Mouse (Mus musculus) cerebellum, adult 2 months (tissue): ENCODE data around the gene Hist1h2bc. TPM values are rescaled to one million over a fixed set of nuclear protein-coding genes. Genes with fewer than 3 reads are reported as not detected.

Source experiments
- DNase-seq, 2 experiments: peaks; one replicate each; pipeline ENCODE4 v3.0.0; 2021
- H3K27ac ChIP-seq: fragments of 200-500 bp; 2 replicates; pipeline ENCODE4 v1.5.1; 2012; ENCODE audit warnings: low read length, control low read depth, inconsistent platforms; ENCODE audit not compliant: insufficient read depth
- H3K27me3 ChIP-seq: fragments of 200-500 bp; 2 replicates; pipeline ENCODE4 v1.6.1; 2012; ENCODE audit warnings: inconsistent platforms, mild to moderate bottlenecking, low read length, moderate library complexity; ENCODE audit not compliant: control insufficient read depth, insufficient read depth
- H3K4me1 ChIP-seq: fragments of 200-500 bp; 2 replicates; pipeline ENCODE4 v1.6.1; 2011; ENCODE audit warnings: low read length; ENCODE audit not compliant: control insufficient read depth, insufficient read depth
- H3K4me3 ChIP-seq: fragments of 200-500 bp; replicated peaks from 2 replicates; pipeline ENCODE3; 2011; ENCODE audit warnings: mild to moderate bottlenecking, low read depth, low read length, control low read depth; ENCODE audit not compliant: insufficient read depth
- CTCF ChIP-seq: fragments of 200-500 bp; IDR thresholded peaks from 2 replicates; pipeline ENCODE4 v1.5.1; 2011; ENCODE audit warnings: low read depth, mild to moderate bottlenecking, control low read depth, low read length, moderate library complexity, borderline replicate concordance; ENCODE audit not compliant: insufficient read depth
- POLR2A ChIP-seq: fragments of 200-500 bp; IDR thresholded peaks from 2 replicates; pipeline ENCODE4 v1.6.1; 2011; ENCODE audit warnings: low read length, control low read depth, borderline replicate concordance; ENCODE audit not compliant: insufficient read depth
- WGBS: fragments of 180-500 bp; shearing (Covaris S2); methylation state at CpG from one replicate; pipeline ENCODE4 v1.1.7; 2018; 5-methylcytosine and 5-hydroxymethylcytosine counted together
- polyA plus RNA-seq: library from polyadenylated mRNA; depleted of rRNA; stranded (reverse); fragments of >200 nt; gene quantifications from 2 replicates; pipeline ENCODE4 v1.2.3, GENCODE M21; 2012

Gene Hist1h2bc
- polyA plus RNA-seq, 1 experiment, result 109 TPM

DNA sequence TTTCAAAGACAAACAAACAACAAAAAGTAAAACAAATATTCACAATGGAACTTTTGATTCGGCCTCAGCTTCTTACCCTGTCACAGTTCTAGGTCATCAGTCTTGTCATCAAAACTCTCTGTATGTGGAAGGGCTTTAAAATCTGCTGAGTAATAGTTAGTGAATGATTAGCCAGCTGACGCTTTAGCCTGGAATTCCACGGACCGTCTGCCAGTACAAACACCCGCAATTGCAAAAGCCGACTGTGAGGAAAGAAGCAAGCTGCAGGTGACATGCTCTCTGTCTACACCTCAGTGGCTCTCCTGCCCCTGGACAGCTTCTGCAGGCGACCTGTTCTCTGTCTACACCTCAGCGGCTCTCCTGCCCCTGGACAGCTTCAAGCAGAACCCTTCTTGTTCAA lies 46.5 kb downstream of the Hist1h2bc start:
- DNase-seq, result no peak
- Histone ChIP-seq H3K4me1 (no peaks in the 10 kb centered on the region), H3K4me3 (no peak overlapping the region), H3K27ac (no peak overlapping the region), H3K27me3 (no peaks in the 10 kb centered on the region)
- TF ChIP-seq POLR2A, result no peak
- TF ChIP-seq CTCF, result no peak
- 54% methylated on average over 8 of the region's 8 CpGs for WGBS

DNA sequence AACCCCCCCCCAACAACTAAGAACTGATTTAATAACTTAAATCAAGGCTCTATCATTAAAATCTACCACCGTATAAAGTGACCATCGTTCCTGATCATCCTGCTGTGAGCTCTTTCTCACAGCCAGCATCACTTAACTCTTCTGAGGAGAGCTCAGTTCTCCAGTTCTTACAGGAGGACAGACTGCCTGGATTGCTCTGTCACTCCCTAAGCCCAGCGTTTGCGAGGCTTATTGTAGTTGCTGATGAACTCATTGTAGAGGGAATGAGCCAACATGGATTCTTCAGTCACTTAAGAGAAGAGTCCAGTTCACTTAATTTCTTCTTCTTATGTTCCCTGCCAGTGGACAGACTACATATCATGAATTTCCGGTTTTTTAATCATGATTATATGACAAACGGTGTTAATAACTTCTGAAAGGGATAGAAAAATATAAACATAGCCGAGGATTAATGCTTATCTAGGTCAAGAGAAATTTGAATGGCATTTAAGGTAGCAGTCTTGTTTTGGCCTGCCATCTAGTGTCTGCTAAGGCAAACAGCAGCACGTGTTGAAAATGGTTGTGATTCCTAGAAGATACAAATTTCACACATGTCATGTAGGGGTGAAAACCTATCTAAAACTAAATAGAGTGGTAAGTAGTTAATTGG lies 48.3 kb downstream of the Hist1h2bc start:
- 17% methylated on average over 8 of the region's 8 CpGs for whole genome bisulfite sequencing
- TF ChIP-seq POLR2A, result no peak
- TF ChIP-seq CTCF, result peak; percentile 43; the same call in 1 of the 2 replicates
- peak in 1 of 2 experiments; percentile 37 for DNase-seq
- H3K27me3 ChIP-seq, result no peaks in the 10 kb centered on the region
- no peak overlapping the region for H3K27ac ChIP-seq
- H3K4me3 ChIP-seq, result no peak overlapping the region
- H3K4me1 ChIP-seq, result no peaks in the 10 kb centered on the region

DNA sequence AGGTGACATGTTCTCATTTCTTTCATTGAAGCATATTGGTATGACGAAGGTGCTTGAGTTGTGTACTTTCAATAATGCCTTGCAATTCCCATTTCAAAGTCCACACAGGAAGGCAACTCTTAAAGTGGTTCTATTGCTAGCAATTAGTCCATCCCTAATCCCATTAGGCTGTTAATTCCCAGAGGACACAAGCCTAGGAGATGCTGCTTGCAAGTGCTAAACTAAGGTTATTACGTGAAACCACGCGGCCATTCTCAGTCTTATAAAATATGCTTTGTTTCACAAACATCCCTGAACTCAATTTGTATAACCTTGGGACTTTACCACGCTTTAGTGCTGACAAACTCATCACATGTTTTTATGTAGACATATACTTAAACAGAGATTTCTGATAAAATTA lies 53.1 kb downstream of the Hist1h2bc start:
- no peak for DNase-seq
- WGBS, result 91% methylated on average over 5 of the region's 5 CpGs
- no peaks in the 10 kb centered on the region for H3K4me1 ChIP-seq
- H3K4me3 ChIP-seq, result no peak overlapping the region
- H3K27me3 ChIP-seq, result no peaks in the 10 kb centered on the region
- TF ChIP-seq POLR2A, result no peak
- no peak for TF ChIP-seq CTCF
- no peak overlapping the region for H3K27ac ChIP-seq

DNA sequence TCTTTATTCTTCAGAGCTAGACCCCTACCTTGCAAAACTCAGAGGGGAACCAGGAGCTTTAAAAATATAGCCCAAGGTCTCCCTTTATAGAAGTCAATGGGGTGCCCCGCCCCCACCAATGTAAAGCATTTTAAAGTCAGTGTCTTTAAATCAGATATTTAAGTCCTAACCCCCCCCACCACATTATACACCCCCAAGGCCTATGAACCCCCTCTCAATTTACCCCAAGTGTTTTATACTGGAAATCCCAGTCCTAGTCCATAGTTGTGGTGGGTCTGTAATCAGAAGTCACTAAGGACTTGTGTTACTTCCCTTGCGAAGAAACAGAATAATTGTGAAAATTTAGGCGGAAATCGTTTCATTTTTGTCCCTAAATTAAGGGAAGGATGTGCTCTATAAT lies 54.0 kb downstream of the Hist1h2bc start:
- no peak for DNase-seq
- Histone ChIP-seq H3K27me3 (no peaks in the 10 kb centered on the region), H3K27ac (no peak overlapping the region), H3K4me3 (no peak overlapping the region), H3K4me1 (no peaks in the 10 kb centered on the region)
- 23% methylated on average over 4 of the region's 4 CpGs for WGBS
- no peak for TF ChIP-seq CTCF
- no peak for TF ChIP-seq POLR2A

DNA sequence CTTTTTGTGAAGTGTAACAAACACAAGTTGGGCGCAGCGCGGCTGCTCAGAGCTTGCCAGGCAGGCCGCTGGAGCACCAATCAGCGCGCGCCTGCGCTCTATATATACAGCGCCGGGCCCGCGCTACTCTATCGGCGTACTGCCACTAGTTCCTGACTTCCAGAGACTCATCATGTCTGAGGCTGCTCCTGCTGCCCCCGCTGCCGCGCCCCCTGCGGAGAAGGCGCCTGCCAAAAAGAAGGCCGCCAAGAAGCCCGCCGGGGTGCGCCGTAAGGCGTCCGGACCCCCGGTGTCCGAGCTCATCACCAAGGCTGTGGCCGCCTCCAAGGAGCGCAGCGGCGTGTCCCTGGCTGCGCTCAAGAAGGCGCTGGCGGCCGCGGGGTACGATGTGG lies 54.7 kb downstream of the Hist1h2bc start, which contains the start of gene Hist1h1c:
Hist1h1c (plus strand) TSS at position 132 of the 392 bp plus-strand sequence.
- Histone ChIP-seq H3K27me3 (no peaks in the 10 kb centered on the region), H3K27ac (peak within 1 kb of the TSS; percentile 45; the same call in 1 of the 2 replicates), H3K4me3 (peak within 1 kb of the TSS; percentile 49), H3K4me1 (no peaks in the 10 kb centered on the region)
- TF ChIP-seq CTCF (no peak), POLR2A (peak; percentile 51; the same call in 1 of the 2 replicates)
- under 1% methylated on average over 38 of the region's 38 CpGs for WGBS
- peak; percentile 78 to 80 for DNase-seq

DNA sequence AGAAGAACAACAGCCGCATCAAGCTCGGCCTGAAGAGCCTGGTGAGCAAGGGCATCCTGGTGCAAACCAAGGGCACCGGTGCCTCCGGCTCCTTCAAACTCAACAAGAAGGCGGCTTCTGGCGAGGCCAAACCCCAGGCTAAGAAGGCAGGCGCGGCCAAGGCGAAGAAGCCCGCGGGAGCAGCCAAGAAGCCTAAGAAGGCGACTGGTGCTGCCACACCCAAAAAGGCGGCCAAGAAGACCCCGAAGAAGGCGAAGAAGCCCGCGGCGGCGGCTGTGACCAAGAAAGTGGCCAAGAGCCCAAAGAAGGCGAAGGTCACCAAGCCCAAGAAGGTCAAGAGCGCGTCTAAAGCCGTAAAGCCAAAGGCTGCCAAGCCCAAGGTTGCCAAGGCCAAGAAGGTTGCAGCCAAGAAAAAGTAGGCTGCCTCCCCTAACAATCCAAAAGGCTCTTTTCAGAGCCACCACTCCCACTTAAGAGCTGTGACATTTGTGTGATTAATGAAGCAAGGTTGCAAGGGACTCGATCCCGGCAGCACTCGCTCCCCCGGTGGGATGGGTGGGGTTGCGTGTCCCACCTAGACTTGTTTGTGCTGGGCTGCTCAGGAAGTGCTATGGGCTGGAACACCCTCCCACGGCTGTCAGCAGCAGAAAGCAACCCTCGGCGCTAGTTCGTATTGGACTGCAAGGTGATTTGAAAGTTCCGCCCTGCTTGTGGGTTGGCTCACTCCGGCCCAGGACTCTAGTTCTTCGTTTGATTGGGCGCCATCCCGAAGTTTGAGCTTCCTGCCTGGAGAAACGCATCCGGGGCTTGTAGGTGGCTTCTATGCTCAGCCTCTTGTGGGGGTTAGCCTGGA lies 55.3 kb downstream of the Hist1h2bc start:
- TF ChIP-seq CTCF (no peak), POLR2A (peak; percentile 22; the same call in 1 of the 2 replicates)
- peak overlapping the region; percentile 45; the same call in 1 of the 2 replicates for H3K27ac ChIP-seq
- peak; percentile 87 to 92 for DNase-seq

GRCm38 (mm10) chr13:23739922-23740252 lies 55.9 kb downstream of the Hist1h2bc start:
- TF ChIP-seq POLR2A (peak; percentile 6; the same call in 1 of the 2 replicates), CTCF (no peak)
- H3K27ac ChIP-seq, result peak overlapping the region; percentile 34; the same call in 1 of the 2 replicates
- no peaks in the 10 kb centered on the region for H3K27me3 ChIP-seq
- WGBS, result under 1% methylated on average over 14 of the region's 14 CpGs
- DNase-seq, result no peak
- H3K4me1 ChIP-seq, result no peaks in the 10 kb centered on the region
- peak overlapping the region; percentile 88 for H3K4me3 ChIP-seq

More for the DNA sequence above, 55.3 kb downstream of the Hist1h2bc start:
- H3K4me1 ChIP-seq, result no peaks in the 10 kb centered on the region
- under 1% methylated on average over 39 of the region's 39 CpGs for WGBS
- H3K4me3 ChIP-seq, result peak overlapping the region; percentile 88
- no peaks in the 10 kb centered on the region for H3K27me3 ChIP-seq
